Mouse (Mus musculus): ENCODE results near the gene Tbc1d10c.

Tbc1d10c gene

GRCm38 (mm10) chr19:4192251-4192985 lies 1.3 kb upstream of the Tbc1d10c start:
- DNase-seq (ENCODE audit: inconsistent ontology term) = peak; percentile 33

GRCm38 (mm10) chr19:4191528-4192250 lies 605 bp upstream of the Tbc1d10c start, which contains the start of gene Ppp1ca:
Ppp1ca (plus strand) TSS chr19:4192065.
- DNase-seq (ENCODE audit: inconsistent ontology term) = peak; percentile 98

- no peak for DNase-seq (ENCODE audit: inconsistent ontology term)
Observed at GRCm38 (mm10) chr19:4189051-4189620, 1.9 kb downstream of the Tbc1d10c start.

- DNase-seq (ENCODE audit: inconsistent ontology term) = no peak
Observed at GRCm38 (mm10) chr19:4187303-4187702, 3.8 kb downstream of the Tbc1d10c start.

DNA sequence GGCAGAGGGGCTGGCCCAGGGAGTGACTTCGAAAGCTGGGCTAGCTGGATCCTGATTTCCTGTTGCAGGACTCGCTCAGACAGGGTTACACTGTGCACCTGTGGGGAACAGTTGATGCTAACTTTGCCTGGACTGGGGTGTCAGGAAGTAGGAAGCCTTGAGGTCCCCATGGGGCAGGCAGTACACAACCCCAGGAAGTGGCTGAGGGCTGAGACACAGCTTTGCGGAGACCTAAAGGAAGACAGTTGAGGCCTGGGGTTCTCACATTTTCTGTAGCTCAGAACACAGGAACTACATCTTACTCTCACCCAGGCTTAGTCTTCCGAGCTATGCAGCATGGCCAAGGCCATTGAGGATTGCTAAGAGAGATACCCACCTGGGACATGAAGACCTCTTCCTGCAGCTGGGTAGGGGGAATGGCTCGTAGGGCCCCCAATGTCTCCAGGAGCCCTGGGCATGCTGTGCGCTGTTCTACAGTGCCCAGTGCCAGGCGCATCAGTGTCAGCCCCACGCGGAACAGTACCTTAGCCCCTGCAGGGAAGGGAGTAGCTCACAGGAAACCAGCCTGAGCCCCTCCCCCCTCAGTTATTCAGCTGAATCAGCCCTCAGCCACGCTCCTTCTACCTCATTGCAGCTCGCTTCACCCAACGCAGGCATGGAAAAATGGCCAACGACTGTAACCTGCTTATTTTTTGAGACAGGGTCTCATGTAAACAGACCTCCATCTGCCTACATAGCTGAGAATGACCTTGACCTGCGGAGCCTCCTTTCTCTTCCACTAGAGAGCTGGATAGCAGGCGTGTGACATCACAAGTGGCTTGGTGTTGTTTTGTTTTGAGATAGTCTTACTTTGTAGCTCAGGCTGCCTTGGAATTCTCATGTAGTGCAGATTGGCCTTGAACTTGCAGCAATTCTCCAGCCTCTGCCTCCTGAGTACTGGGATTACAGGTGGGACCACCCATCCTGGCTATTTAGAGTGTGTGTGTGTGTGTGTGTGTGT lies 5.8 kb downstream of the Tbc1d10c start:
- no peak for DNase-seq (ENCODE audit: inconsistent ontology term)

DNA sequence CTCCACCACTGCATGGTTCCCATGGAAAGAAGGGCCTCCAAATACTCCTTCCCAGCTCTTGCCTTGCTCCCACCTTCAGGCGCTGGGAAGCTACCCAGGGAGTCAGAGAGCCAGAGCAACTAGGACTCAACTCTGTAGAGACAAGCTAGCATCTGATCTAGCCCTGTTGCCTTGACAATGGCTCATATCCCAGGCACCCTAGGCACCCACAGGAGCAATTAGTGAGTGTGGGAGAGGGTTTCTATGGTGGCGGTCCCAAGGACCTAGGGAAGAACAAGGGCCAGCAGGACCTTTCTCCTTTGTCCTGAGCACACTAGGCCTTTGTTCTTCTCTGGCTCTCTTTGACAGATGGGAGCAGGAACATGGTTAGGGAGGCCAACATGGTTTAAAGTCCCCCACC lies 7.4 kb downstream of the Tbc1d10c start:
- no peak for DNase-seq (ENCODE audit: inconsistent ontology term)

DNA sequence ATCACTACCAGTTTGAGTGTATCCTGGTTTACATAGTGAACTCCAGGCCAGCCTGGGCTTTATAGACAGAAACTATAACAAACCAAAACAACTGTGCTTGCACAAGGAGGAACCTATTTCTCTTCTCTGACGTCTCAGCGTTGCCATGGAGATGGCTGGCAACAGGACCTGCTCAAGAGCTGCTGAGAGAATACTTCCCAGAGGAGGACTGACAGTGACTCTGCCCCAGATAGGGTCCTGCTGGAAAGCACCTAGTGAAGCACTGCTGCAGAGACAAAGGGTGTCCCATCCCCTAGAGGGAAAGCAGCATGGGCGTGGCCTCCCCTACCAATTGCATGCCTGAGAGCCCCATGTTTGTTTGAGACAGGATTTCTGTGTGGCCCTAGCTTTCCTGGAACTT lies 9.2 kb downstream of the Tbc1d10c start:
- no peak for DNase-seq (ENCODE audit: inconsistent ontology term)

DNA sequence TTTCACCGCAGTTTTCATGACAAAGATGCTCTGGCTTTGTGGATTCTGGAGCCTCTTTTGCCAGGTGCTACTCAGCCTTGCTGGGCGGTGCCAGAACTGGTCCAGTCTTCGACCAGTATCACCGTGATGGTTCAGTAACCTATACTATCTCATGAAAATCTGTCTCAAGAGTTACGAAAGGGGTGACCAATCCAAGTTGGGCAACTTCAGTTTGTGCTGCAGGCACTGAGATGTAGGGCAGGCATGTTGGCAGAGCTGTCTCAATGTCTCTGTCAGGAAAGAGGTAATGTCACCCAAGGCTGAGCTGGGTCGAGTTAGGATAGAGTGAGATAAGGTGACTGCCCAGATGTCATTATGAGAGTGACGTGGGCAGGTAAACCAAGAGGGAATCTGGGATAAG lies 10.7 kb downstream of the Tbc1d10c start:
- DNase-seq (ENCODE audit: inconsistent ontology term) = no peak

DNA sequence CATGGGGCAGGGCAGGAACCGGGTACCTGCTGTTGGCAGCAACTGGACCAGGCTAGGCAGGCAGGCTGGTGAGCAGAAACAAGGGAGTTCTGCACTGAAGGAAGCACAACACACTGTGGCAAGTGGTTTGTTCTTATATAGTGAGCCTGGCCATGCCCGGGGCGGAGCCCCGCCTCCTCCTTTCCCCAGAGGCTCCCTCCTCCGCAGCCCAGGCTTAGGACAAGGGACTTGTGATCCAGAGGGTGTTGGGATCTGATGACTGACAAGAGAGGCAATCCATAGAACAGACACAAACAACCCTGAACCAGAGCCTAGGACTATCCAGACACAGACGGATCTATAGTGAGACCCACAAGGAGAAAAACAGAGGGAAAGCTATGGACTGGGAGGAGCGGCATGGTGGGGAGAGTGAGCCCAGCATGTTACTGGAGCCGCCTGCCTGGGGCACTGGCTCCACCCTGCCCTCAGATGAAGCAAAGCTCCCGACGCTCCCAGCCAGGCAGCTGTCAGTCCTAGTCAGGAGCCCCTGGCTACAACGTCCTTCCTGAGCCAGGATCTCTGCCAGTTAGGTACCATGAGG lies 15.6 kb downstream of the Tbc1d10c start, which contains the start of gene Carns1:
Gene Carns1, minus strand, starts transcription at position 112 of the 580 bp plus-strand sequence.
- peak; percentile 69 for DNase-seq (ENCODE audit: inconsistent ontology term)

DNA sequence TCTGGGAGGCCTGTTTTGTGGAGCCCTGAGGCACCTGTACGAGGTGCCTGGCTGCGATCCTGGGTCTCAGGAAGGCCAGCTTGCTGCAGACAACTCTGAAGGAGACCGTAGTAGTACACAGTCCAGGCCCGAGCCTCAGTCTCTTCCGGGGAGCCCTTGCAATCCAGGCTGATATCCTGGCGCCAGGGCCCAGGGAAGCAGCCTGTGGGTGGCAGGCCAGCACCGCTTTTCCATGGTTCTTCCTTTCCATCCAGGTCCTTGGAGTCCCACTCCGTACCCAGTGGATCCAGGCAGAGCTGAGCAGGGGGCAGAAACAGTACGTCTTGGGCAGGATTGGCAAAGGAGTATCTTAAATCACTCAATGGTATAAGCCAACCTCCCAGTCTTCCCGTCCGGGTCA lies 18.2 kb downstream of the Tbc1d10c start:
- no peak for DNase-seq (ENCODE audit: inconsistent ontology term)

DNA sequence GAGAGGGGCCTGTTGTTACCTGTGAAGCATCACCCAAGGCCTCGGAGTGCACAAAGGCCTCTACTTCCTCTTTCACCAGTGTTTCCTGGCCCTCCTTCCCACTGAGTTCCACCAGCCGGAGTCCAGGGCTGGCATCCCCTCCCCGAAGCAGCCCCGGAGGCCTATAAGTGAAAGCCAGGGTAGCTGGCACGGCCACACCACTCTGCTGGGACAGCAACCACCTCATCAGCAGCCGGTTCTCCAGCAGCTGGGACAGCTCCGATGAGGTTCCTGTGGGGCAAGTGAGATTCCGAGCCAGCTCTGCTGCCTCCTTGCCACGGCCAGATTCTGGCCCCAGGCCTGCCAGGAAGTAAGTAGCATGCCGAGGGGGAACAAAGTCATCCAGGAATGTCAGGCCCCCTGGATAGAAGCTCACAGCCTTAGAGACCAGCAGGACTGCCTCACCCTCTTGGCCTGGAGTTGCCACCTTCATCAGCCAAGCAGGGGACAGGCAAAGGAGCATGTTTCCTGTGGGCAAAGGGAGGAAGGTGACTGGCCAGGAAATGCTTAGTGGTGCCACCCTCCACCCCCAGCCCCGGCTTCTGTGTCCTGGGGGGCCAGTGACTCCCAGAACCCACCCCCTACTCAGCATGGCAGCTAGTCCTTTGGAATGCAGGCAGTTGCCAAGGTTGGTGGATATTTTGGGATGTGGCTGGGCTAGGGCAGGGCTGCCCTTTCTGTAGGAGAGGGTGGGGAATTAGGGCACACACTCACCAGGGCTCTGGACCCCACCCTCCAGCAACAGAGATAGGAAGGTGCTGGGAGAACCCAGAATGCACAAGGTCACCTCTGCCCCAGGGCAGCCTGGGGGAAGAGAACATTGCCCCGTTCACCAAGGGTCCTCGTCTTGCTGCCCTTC lies 19.4 kb downstream of the Tbc1d10c start:
- DNase-seq (ENCODE audit: inconsistent ontology term) = no peak

DNA sequence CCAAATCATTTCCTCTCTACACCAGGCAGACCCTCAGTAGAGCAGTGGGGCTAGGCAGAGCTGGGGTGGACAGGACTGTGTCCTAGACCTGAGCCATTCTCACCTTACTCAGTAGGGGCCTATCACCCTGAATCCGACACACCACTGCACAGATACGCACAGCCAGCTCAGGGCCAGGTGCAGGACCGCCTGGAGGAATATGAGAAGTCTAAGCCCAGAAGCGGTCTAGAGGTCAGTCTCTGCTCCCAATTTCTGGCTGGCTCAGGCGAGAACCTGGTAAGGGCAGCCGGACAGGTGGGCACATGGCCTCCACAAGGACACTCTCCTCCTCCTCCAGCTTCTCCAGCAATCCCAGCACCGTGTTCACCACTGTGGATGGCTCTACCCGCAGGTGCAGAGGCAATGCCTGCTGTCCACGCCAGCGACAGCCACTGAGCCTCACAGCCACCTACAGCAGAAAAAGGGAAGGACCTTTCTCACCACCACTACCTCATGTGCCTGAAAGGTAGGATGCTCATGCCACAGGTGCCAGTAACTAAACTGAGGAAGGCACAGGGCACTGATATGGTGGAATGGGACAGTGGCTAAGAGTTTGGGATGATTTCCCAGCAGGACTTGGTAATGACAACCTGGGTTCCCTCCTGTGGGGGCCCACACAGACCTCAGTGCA lies 20.2 kb downstream of the Tbc1d10c start:
- no peak for DNase-seq (ENCODE audit: inconsistent ontology term)

- DNase-seq (ENCODE audit: inconsistent ontology term) = no peak
Observed at GRCm38 (mm10) chr19:4169810-4170209, 21.3 kb downstream of the Tbc1d10c start.

GRCm38 (mm10) chr19:4169378-4169784 lies 21.7 kb downstream of the Tbc1d10c start:
- peak; percentile 99 for DNase-seq (ENCODE audit: inconsistent ontology term)

GRCm38 (mm10) chr19:4166678-4167476 lies 24.2 kb downstream of the Tbc1d10c start:
- no peak for DNase-seq (ENCODE audit: inconsistent ontology term)

DNA sequence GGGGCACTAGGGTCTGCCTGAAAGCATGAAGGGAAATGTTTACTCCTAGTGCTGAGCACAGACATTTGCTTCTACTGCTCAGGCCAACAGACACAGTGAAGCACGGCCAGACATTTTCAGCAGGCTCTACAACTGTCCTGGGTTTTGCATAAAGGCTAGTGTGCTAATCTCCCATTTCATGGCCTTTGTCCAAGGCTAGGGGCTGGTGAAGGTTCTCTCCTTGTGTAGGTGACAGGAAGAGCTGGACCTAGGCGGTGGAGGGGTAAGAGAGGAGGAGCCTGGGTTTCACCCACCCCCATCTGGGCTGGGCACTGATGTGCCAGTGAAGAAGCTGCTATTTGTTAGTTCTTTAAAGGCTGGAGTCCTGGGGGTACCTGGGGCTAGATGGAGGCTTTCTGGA lies 26.4 kb downstream of the Tbc1d10c start:
- no peak for DNase-seq (ENCODE audit: inconsistent ontology term)

DNA sequence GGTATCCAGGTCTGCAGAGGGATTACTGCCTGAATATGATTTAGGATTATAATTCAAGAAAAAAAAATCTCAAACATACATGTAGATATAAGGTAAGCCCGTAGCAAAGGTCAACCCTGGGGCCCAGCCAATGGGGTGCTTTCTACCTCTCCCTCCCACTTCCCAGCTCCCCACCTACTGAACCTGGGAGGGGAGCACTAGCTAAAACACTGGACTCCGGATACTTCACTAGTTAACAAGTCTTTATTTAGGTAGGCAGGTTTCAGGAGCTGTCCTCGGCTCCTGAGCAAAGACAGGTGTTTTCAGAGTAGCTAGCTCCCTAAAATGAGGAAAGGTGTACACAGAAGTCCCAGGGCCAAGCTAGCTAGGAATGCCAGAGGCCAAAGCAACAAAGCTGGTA lies 27.0 kb downstream of the Tbc1d10c start:
- DNase-seq (ENCODE audit: inconsistent ontology term) = no peak

GRCm38 (mm10) chr19:4163543-4163887 lies 27.6 kb downstream of the Tbc1d10c start:
- DNase-seq (ENCODE audit: inconsistent ontology term) = no peak

All from Muller cell, postnatal 12 days (primary cell).